Mouse (Mus musculus): ENCODE results near the gene Emg1.
A peak's percentile ranks its signal among the peaks of the same experiment; 100 is the strongest.
"Not testable (repeated sequence)": the region's sequence is repeated elsewhere in the genome, so short reads cannot be mapped to it uniquely, and the experiment has no call there.

Gene Emg1

GRCm38 (mm10) chr6:124682291-124682690 is 29.7 kb downstream of the Emg1 start:
- not testable (repeated sequence) for DNase-seq (ENCODE audit: extremely low spot score)

DNA sequence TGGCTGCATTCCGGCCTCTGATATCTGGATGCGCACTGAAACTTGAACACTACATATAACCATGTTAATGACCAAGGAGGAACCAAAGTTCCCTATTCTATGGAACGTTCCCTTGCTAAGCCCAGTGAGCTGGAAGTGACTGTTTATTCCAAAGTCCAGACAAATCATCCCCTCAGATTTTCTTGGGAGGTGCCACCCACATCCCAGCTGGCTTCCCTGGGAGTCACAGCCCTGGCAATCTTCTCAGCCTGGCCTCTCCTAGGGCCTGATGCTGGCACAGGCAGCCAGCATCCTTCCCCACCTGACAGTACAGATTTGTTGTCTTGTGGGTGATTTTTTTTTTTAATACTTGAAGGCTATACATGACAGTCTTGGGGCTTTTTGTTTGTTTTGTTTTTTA is 32.5 kb downstream of the Emg1 start:
- no peak for DNase-seq (ENCODE audit: extremely low spot score)

GRCm38 (mm10) chr6:124678769-124679168 is 33.2 kb downstream of the Emg1 start:
- DNase-seq (ENCODE audit: extremely low spot score), result no peak

DNA sequence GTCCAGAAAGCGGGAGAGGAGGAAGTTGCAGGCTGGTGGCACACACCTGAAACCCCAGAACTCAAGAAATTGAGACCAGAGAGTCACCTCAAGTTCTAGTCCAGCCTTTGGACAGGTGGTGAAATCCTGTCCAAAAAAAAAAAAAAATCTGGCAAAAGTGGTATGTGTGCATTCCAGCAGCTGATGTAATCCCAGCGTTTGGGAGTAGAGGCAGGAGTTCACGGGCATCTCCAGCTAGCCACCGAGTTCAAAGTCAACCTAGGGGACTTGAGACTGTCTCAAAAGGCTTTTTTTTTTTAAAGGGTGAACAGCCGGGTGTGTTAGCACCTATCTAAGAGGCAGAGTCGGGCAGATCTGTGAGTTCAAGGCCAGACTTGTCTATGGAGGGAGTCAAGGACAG is 35.8 kb downstream of the Emg1 start:
- no peak for DNase-seq (ENCODE audit: extremely low spot score)

DNA sequence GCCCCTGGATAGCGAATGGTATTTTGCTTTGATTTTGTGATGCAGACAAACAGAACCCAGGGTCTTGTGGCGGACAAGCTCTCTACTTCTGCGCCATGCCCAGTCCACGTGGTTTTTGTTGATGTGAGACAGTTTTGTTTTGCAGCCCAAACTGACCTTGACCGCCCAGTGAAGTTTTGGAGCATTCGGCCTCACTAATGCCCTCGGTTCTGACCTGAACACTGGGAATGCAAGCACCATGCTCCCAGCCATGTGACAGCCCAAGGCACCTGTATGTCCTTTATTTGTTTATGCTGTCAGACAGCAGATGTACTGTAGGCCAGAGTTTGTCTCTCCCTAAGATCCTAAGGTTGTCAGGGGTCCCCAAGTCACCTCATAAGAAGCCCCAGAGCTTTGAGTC is 37.4 kb downstream of the Emg1 start:
- DNase-seq (ENCODE audit: extremely low spot score), result no peak

GRCm38 (mm10) chr6:124673619-124674018 is 38.4 kb downstream of the Emg1 start:
- no peak for DNase-seq (ENCODE audit: extremely low spot score)

DNA sequence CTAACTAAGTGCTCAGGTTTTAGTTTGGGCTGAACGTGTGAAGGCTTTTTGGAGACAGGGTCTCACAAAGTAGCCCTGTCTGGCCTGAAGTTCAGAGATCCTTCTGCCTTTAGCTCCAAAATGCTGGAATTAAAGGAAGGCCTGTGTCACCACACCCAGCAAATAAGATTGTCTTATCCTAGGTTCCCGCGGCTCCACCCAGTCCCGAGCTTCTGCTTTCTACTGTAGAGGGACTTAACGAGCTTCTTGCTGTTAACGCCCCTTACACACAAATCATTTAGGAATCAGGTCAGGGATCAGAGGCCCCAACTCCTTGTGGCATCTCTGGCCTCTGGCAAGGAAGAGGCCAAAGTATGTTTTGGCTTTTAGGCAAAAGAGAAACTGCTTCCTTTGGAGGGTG is 39.9 kb downstream of the Emg1 start:
- DNase-seq (ENCODE audit: extremely low spot score), result no peak

GRCm38 (mm10) chr6:124670281-124670900 is 41.6 kb downstream of the Emg1 start:
- DNase-seq (ENCODE audit: extremely low spot score), result no peak

- no peak for DNase-seq (ENCODE audit: extremely low spot score)
These were observed 42.6 kb downstream of the Emg1 start for GRCm38 (mm10) chr6:124669234-124669859.

DNA sequence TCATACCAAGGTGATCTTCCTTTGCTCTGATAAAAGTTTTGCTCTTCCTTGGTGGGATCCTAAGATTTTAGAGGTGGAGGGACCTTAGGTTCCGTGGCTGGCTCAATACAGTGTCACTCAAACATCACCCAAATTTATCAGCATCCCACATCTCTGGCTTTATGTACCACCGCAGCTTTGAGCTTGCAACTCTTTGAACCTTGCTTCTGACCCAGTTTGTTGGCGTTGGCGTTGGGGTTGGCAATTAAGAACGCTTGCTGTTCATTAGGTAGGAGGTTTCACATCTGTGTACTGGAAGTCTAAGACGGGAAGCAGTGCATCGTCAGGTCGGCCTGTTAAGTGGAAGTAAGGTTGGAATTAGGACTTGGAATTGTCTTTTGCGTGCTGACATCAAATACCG is 47.0 kb downstream of the Emg1 start:
- no peak for DNase-seq (ENCODE audit: extremely low spot score)

DNA sequence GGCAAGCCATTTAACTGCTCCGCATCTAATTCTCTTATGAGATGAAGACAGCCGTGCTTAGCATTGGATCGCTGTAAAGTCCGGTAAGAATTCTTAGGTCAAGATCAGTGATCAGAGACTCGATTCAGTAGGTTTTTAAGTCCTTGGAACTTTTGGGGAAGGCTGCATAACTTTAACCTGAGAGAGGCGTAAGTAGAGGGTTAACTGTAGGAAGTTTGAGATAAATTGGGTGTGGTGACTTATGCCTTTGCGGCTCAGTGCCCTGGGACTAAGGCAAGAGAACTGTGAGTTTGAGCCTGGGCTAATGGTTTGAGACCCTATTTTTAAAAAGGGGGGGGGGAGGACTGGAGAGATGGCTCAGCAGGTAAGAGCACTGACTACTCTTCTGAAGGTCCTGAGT is 47.7 kb downstream of the Emg1 start:
- DNase-seq (ENCODE audit: extremely low spot score), result no peak

DNA sequence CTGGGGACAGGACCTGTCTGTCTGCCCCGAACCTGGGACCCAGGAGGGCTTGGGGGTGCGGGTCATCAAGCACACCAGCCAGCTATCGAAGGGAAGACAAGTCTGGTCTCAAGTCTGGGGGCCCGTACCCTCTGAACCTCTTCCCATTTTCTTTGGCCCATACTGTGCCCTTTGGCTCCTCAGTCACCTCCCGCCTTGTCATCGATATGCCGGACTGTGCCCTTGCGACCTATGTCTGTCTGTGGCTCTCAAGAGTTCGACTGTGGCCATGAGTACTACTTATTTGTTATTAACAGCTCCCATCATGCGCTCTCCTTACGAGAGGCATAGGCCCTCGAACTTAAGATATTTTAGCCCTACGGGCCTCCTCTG is 48.6 kb downstream of the Emg1 start:
- DNase-seq (ENCODE audit: extremely low spot score), result no peak

DNA sequence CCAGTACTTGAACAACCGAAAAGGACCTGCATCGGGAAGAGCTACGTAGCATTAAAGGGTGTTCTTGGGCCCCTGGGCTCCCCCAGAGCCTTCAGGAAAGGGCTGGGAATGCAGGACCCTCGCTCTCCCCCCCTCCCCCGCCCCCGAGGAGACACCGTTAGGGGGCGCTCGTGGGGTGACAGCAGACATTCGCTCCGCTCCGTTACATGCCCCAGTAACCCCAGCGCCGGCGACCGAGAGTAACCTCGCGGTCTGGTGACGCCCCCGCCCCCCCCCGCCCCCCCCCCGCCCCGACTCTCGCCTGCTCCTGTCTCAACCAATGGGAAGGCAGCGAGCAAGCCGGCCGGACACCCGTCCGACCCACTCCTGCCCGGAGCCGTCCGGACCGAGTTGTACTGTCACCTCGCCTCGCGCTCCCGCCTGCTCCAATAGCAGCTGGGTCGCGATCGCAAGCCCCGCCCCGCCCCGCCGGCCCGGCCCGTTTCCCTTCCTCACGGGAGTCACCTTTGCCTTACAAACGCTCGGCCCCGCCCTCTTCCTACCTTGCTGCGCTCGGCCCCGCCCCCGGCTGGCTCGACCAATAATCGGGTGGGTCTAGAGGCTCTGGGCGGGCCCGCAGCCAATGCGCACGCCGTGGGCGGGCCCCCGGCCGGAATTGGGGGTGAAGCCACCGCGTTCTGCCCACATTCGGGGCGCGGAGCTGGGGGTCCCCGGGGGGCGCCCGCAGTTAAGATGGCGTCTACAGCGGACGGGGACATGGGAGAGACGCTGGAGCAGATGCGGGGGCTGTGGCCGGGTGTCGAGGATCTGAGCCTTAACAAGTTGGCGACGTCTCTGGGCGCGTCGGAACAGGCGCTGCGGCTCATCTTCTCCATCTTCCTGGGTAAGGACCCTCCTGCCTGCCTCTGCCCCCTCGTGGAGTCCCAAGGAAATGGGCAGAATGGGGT is 49.2 kb downstream of the Emg1 start, which contains the start of gene Lpcat3:
Gene Lpcat3 (plus strand): TSS at position 551 of the 947 bp plus-strand sequence.
- peak; percentile 99 for DNase-seq (ENCODE audit: extremely low spot score)

- no peak for DNase-seq (ENCODE audit: extremely low spot score)
These were observed 50.0 kb downstream of the Emg1 start for GRCm38 (mm10) chr6:124661995-124662394.

- DNase-seq (ENCODE audit: extremely low spot score), result no peak
These were observed 50.7 kb downstream of the Emg1 start for GRCm38 (mm10) chr6:124661156-124661806.

DNA sequence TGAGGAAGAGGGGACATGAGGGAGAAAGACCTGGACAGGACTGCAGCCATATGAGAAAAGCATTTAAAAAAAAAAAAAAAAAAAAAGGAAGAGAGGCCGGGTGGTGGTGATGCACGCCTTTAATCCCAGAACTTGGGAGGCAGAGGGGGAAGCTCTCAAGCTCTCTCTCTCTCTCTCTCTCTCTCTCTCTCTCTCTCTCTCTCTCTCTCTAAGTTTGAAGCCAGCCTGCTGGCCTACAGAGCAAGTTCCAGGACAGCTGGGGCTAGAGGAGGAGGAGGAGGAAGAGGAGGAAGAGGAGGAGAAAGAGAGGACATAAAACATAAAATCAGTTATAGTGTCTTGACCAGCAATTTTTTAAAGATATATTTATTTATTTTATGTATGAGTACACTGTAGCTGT is 53.9 kb downstream of the Emg1 start:
- no peak for DNase-seq (ENCODE audit: extremely low spot score)

- DNase-seq (ENCODE audit: extremely low spot score), result no peak
These were observed 56.1 kb downstream of the Emg1 start for GRCm38 (mm10) chr6:124655893-124656292.

Data from embryo, embryonic 9.5 days (tissue).